Mouse (Mus musculus) thymus, postnatal 0 days (tissue): ENCODE data around the gene Blcap. TPM values are rescaled to one million over a fixed set of nuclear protein-coding genes. Genes with fewer than 3 reads are reported as not detected.

ENCODE experiments used
- DNase-seq: peaks from one replicate; pipeline ENCODE4 v3.0.0-alpha.2; 2015; ENCODE audit warnings: low spot score
- microRNA-seq: library from miRNA; unstranded; fragments of <30 nt; microRNA quantifications from one replicate; pipeline ENCODE4, GENCODE M21; 2016; ENCODE audit warnings: borderline number of aligned reads
- polyA plus RNA-seq: library from polyadenylated mRNA; unstranded; fragments of >200 nt; fragmentation: Nextera tagmentation; extraction: Ambion mirVana; gene quantifications from 2 replicates; pipeline ENCODE4 v1.2.1, GENCODE M21; 2015

Gene Blcap
- polyA plus RNA-seq, 1 experiment from 2014 or later, result 27.8 TPM

DNA sequence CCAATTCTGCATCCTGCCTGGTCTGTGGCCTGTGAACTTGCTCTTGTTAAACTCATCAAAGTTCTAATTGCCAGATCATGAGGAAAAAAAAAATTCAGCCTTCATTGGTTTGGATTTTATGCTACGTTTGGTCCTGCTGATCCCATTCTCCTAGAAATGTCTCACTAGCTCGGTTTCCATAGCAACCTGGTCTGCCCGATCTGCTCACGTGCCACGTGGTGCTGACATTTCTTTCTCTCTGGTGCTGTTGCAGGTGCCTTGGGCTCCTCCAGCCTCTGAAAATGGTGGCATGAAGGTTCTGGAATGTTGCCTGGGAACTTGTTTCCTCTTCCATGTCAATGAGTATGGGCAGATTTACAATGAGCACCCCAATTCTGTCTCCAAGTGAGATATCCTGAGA, 50.6 kb downstream of the Blcap start:
- DNase-seq, result no peak

DNA sequence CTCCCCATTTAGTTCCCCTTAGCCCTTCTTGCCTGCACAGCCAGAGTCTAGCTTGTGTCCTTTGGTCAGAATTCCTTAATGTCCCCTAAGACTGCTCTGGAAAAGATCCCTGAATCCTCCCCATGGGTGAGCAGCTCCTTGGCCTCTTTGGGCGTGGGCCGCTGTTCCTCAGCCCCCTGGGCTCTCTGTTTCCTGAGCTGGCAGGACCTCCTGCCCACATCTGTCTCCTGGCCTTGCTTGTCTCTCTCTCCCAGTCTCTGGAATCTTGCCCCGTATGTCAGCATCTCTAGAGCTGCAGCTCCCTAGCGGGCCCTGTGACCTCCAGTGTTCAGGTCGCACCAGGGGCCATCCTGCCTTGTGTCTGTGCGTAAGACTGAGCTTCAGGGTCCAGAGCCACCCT, 51.6 kb downstream of the Blcap start:
- DNase-seq, result no peak

DNA sequence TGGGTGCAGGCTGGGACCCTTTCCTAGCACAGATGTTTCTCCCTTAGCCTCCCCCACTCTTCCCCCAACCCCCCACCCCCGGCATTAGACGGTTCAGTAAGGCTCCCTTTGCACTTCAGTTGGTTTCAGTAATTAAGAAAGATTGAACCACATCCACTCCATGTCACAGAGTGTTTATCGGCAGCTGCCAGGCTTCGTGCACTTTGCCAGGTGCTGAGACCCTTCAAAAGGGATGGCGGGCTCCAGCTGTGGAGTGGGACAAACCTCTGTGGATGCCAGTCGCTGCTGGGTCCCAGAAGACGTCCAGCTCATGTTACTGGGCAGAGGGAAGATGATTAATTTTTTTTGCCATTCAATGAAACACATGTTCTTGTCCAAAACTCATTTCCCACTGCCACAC, 52.6 kb downstream of the Blcap start:
- DNase-seq, result no peak

DNA sequence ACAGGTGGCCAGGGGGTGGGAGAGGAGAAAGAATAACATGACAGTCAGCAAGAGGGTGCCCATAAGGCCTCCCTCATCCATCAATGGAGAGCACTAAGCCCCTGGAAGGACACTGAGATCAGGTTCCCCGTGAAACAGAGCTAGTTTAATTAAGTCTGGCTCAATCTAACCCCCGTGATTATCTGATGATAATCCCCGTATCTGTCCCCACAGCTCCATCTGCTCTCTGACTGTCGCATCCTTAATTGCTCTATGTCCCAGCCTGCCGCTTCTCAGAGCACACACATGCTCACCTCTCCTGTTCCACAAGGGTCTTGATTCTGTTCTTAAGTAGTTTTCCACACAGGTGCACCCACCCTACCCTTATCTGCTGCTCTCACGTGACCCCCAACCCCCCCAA, 53.5 kb downstream of the Blcap start:
- no peak for DNase-seq

DNA sequence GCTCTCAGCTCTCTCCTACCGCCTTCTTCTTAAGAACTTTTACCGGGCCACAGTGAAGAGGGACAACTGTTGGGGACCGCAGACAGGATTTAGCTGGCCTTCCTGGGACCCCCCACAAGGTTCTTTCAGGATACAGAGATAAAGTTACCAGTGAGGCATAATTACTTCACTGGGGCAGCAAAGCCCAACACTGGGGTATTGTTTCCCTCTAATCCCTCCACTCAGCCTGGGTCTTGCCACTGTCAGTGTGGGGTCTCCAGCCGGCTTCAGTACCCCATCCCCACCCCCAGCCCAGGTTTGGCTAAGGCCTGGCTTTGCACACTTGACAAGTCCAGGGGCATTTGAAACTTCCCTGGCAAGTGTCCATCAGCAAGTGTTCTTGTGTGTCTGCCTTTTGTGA, 56.7 kb downstream of the Blcap start:
- DNase-seq, result no peak

- DNase-seq, result no peak
These were observed 57.3 kb downstream of the Blcap start for GRCm38 (mm10) chr2:157513737-157514208.

DNA sequence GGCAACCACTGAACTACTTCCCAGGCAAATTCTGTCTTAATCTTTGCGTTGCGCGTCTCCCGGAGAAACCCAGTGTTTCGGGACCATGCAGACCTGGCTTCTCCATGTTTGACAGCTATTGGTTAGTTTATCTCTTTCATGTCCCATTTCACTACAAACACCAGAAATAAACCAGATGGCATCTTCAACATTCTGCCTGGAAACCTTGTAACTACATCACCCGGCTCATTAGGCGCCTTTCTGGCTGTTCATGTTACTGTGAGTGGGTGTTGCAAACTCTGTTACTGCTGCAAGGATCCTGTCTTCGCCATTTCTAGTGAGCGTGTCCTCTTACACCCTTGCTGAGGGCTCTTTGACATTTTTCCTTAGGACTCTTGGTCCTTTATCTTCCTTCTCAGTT, 58.2 kb downstream of the Blcap start:
- no peak for DNase-seq

- no peak for DNase-seq
These were observed 61.0 kb downstream of the Blcap start for GRCm38 (mm10) chr2:157510031-157510430.

GRCm38 (mm10) chr2:157509182-157509581, 61.9 kb downstream of the Blcap start:
- no peak for DNase-seq

DNA sequence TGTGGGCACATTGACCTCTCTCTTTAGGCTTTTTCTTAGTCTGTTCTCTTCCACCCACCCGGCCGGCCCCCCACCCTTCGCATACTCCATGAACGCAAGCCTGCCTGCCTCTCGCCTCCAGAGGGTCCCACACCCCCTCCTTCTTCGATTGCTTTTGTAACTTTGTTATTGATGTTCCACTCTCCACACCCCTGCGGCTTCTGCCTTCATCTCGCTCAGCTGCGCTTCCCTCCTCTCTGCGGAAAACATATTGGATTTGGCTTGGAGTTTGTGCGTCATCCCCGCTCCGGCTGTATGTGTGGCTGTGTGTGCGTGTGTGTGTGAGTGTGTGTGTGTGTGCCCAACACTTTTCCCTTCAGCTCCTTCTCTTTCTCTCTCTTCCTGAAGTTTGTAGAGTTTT, 64.3 kb downstream of the Blcap start:
- DNase-seq, result no peak

Small RNA genes within 50 kb of the gene (microRNA-seq; reads per million reads assigned to microRNA genes)
- gene Gm23134, result 1.2 reads per million

Other genes with a start within 250 kb of the Blcap start
- gene Ghrh, start 223.8 kb downstream of the Blcap start, polyA plus RNA-seq, result 0.72 TPM in 1 of 2 replicates, not detected in the other
- 63.8 and 73.4 TPM in 2 replicates for gene Manbal, start 203.7 kb downstream of the Blcap start, polyA plus RNA-seq
- gene Src, start 152.8 kb downstream of the Blcap start, polyA plus RNA-seq, result 5.3 and 5.9 TPM in 2 replicates
- gene Nnat, start 11.2 kb downstream of the Blcap start, polyA plus RNA-seq, result 4.4 TPM in 2 replicates
- 67.8 and 74.7 TPM in 2 replicates for gene Ctnnbl1, start 166.1 kb upstream of the Blcap start, polyA plus RNA-seq